Mouse (Mus musculus) 3T3-L1 (cell line): ENCODE measurements around the gene Gm9833.

Source experiments
- DNase-seq: peaks from one replicate; pipeline ENCODE4 v3.0.0-alpha.2; 2015; ENCODE audit warnings: low read depth, low spot score

Gm9833 gene

DNA sequence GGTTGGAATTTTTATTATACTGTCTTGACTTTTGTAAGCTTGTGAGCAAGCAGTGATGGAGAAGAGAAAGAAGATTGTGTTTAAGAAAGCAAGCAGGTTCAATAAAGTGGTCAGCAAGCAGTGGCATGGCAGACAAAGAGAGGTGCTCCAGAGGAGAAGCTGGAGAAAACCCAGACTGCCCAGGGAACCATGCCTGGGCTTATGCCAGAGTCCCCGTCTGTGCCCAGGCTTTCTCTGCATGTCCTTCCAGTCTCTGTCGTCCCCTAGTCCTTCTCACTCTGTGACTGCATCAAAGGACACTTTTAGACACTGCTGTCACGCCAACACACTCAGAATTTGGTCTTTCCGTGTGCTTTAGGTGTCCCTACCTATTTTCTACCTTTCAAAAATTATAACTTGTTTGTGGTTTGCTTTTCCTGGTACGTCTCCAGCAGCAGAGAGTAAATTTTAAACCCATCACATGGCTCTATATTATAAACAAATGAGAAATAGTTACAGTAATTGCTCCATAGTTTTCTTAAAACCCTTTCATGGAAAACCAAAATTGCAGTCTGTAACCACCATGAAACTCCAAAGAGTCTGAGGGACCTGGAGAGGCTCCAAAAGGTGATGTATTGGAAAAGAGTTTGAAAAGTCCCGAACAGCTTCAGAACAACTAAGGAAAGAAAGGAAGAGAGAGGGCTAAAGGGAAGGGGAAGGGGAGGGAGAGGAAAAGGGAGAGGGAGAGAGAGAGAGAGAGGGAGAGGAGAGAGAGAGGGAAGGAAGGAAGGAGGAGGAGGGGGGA is 34.2 kb downstream of the Gm9833 start:
- DNase-seq: peak; percentile 48

DNA sequence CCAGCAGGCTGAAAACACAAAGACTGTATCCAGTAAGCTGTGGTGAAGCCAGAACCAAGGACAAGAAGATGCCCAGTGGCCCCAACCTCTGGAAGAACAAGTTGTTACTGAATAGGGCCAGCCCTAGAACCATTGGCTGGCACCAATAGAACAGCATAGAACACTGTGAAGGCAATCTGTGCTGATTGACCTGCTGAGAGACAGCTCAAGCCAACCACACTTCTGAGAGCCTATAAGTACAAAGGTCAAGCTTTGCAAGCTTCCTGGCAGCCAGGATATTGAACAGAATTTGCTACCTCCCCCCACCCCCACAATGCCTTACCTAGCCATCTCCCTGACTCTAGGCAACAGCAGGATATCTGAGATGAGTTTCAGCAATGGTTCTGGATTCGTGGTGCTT is 35.7 kb downstream of the Gm9833 start:
- DNase-seq: no peak

DNA sequence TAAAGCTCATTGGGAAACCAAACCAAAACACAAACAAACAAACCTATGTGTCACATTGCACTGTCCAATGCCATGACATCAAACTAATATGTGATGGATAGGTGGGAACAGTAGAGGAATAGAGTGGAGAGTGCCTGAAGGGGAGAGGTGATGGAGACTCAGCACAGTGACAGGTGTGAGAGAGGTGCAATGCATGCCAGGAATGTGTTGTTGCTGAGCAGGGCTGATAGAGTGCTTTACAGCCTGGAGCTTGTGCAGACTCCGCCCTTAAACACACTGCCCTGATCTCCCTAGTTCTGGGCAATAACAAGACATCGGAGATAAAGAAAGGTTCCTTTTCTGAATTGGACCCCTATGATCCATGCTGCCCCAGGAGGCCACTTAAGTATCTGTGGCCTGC is 36.2 kb downstream of the Gm9833 start:
- DNase-seq: peak; percentile 17

DNA sequence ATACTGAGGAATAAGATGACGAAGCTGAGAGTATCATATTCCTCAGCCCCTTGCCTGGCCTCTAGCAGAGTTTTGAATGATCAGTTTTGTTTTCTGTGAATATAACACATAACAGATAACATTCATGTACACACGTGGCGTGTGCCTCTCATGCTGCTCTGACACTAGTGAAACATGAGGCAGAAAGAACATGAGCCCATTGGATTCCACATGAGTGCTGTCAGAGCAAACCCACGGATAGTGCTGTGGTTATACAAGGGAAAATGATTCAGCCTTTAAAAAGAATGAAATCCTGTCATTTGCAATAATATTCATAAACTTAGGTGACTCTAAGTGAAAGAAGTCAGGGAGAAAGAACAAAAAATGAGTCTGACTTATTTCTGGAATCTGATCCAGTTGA is 37.4 kb downstream of the Gm9833 start:
- peak; percentile 78 for DNase-seq

DNA sequence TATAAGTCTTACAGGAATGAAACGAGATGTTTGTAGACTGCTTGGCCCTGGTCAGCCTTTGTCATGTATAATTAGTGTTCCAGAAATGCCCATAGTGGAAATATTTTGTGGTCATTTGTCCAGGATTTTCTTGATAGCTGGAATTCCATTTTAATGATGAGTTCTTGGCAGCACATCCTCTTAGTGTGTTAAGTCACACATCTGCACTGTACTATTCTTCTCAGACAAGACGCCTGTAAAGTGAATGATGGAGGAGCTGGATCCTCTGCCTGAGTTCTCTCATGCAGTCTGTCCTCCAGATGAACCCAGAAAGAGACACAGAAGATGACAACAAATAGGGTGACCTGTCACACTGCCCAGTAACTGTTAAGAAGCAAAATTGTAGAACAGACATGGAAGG is 38.1 kb downstream of the Gm9833 start:
- peak; percentile 96 for DNase-seq

DNA sequence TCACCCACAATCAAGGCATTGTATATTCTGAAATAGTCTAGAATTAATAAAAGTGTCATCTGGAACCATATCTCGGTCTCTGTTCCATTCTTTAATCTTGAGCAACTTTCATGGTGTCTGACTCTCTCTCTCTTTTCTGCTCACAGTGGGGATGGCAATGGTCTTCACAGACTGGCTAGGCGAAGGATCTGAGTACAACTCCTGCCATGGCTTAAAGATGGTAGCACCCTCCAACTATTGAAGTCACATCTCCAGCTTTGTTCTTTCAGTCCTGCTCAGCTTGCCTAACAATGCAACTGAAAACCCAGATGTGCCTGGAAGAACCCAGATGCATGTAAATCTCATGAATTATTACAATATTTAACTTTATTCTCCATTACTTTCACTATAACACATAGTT is 38.6 kb downstream of the Gm9833 start:
- peak; percentile 11 for DNase-seq

DNA sequence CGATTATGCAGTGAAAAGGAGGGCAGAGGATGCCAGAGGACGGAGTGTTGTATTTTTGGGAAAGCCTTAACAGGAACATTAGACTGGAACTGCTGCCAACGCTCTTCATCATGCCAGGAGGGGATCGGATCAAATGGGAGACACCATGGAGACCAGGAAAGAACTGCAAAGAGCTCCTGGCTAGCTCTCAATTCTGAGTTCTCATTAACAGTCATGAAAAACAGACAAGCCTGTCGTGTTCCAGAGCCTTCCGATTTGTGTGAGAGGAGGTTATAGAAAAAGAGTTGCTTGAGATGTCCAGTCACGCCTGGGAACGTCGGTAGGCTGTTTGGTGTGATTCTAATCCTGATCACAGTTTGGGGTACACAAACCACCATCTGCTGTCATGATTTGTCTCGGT is 39.0 kb downstream of the Gm9833 start:
- peak; percentile 11 for DNase-seq

DNA sequence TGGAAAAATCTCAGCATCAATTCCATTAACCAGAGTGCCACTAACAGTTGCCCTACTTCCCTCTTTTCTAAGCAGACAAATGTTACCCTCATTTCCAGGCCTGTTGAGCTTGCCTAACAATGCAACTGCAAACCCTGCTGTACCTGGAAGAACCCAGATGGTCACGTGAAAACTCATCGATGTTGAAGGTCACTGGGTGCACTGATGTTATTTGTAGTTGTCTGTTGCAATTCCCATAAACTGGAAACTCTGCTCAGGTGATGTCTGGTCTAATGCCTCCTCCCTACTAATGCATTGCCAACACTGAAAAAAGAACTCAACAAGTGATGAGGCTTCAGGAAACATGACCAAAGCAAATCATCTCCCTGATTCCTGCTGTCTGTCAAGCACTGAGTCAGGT is 39.6 kb downstream of the Gm9833 start:
- DNase-seq: peak; percentile 15
